Mouse (Mus musculus) cortical plate, adult 2 months (tissue): Measurements from ENCODE around the gene Sectm1b. TPM values are rescaled to one million over a fixed set of nuclear protein-coding genes. Genes with fewer than 3 reads are reported as not detected.
"Not testable (repeated sequence)": the region's sequence is repeated elsewhere in the genome, so short reads cannot be mapped to it uniquely, and the experiment has no call there.

ENCODE experiments used
- H3K27ac ChIP-seq: fragments of 200-500 bp; 2 replicates; pipeline ENCODE4 v1.5.1; 2012; ENCODE audit warnings: low read length, control low read depth, inconsistent platforms; ENCODE audit not compliant: insufficient read depth
- H3K4me1 ChIP-seq: fragments of 200-500 bp; 2 replicates; pipeline ENCODE4 v1.6.1; 2011; ENCODE audit warnings: low read length; ENCODE audit not compliant: control insufficient read depth, insufficient read depth
- H3K4me3 ChIP-seq: fragments of 200-500 bp; 2 replicates; pipeline ENCODE4 v1.5.1; 2011; ENCODE audit warnings: mild to moderate bottlenecking, low read length, control low read depth; ENCODE audit not compliant: insufficient read depth
- CTCF ChIP-seq: fragments of 200-500 bp; IDR thresholded peaks from 2 replicates; pipeline ENCODE4 v1.5.1; 2011; ENCODE audit warnings: mild to moderate bottlenecking, control low read depth, low read length; ENCODE audit not compliant: insufficient read depth; ENCODE audit errors: extremely low read depth
- POLR2A ChIP-seq: fragments of 200-500 bp; IDR thresholded peaks from 2 replicates; pipeline ENCODE4 v1.6.1; 2011; ENCODE audit warnings: mild to moderate bottlenecking, low read length, control low read depth; ENCODE audit not compliant: insufficient read depth; ENCODE audit errors: extremely low read depth
- polyA plus RNA-seq: library from polyadenylated mRNA; depleted of rRNA; stranded (reverse); fragments of >200 nt; gene quantifications from 2 replicates; pipeline ENCODE4 v1.2.3, GENCODE M21; 2012

Gene Sectm1b
- polyA plus RNA-seq, 1 experiment, result not detected

GRCm38 (mm10) chr11:121080330-121080729, 17.0 kb upstream of the Sectm1b start:
- Histone ChIP-seq H3K27ac (no peak overlapping the region), H3K4me1 (no peaks in the 10 kb centered on the region; the same call in 1 of the 2 replicates), H3K4me3 (no peak overlapping the region)
- TF ChIP-seq POLR2A, result no peak
- TF ChIP-seq CTCF, result no peak

- no peak overlapping the region for H3K4me3 ChIP-seq
These were observed 12.3 kb upstream of the Sectm1b start for GRCm38 (mm10) chr11:121075655-121076054.

GRCm38 (mm10) chr11:121069662-121070061, 6.3 kb upstream of the Sectm1b start:
- H3K27ac ChIP-seq, H3K4me3 ChIP-seq: not testable (repeated sequence)

More at GRCm38 (mm10) chr11:121075655-121076054, 12.3 kb upstream of the Sectm1b start:
- H3K4me1 ChIP-seq, result no peaks in the 10 kb centered on the region
- H3K27ac ChIP-seq, result no peak overlapping the region
- no peak for TF ChIP-seq POLR2A
- TF ChIP-seq CTCF, result no peak

GRCm38 (mm10) chr11:121067895-121068294, 4.5 kb upstream of the Sectm1b start:
- Histone ChIP-seq H3K4me1 (no peaks in the 10 kb centered on the region), H3K4me3 (no peak overlapping the region), H3K27ac (no peak overlapping the region)
- no peak for TF ChIP-seq CTCF
- TF ChIP-seq POLR2A, result no peak

More at GRCm38 (mm10) chr11:121069662-121070061, 6.3 kb upstream of the Sectm1b start:
- not testable (repeated sequence) for H3K4me1 ChIP-seq

GRCm38 (mm10) chr11:121064197-121064596, 828 bp upstream of the Sectm1b start:
- Histone ChIP-seq H3K4me3 (no peak overlapping the region), H3K27ac (no peak overlapping the region)
- TF ChIP-seq CTCF (no peak), POLR2A (no peak)

GRCm38 (mm10) chr11:121061615-121062014, 1.8 kb downstream of the Sectm1b start:
- no peak overlapping the region for H3K27ac ChIP-seq

More at GRCm38 (mm10) chr11:121064197-121064596, 828 bp upstream of the Sectm1b start:
- H3K4me1 ChIP-seq, result no peaks in the 10 kb centered on the region

GRCm38 (mm10) chr11:121060401-121061067, 2.8 kb downstream of the Sectm1b start:
- H3K27ac ChIP-seq, H3K4me1 ChIP-seq, H3K4me3 ChIP-seq: not testable (repeated sequence)

More at GRCm38 (mm10) chr11:121061615-121062014, 1.8 kb downstream of the Sectm1b start:
- no peak for TF ChIP-seq CTCF
- no peak for TF ChIP-seq POLR2A
- Histone ChIP-seq H3K4me1 (no peaks in the 10 kb centered on the region), H3K4me3 (no peak overlapping the region)

- H3K27ac ChIP-seq, result no peak overlapping the region
- no peaks in the 10 kb centered on the region for H3K4me1 ChIP-seq
- H3K4me3 ChIP-seq, result no peak overlapping the region
- TF ChIP-seq POLR2A, result no peak
- no peak for TF ChIP-seq CTCF
These were observed 3.9 kb downstream of the Sectm1b start for GRCm38 (mm10) chr11:121059471-121059870.

- H3K4me1 ChIP-seq, result no peaks in the 10 kb centered on the region
- TF ChIP-seq CTCF (no peak), POLR2A (no peak)
- no peak overlapping the region for H3K27ac ChIP-seq
- H3K4me3 ChIP-seq, result no peak overlapping the region
These were observed 4.4 kb downstream of the Sectm1b start for GRCm38 (mm10) chr11:121058956-121059355.

GRCm38 (mm10) chr11:121058122-121058521, 5.2 kb downstream of the Sectm1b start:
- Histone ChIP-seq H3K27ac (no peak overlapping the region), H3K4me3 (no peak overlapping the region), H3K4me1 (no peaks in the 10 kb centered on the region)
- TF ChIP-seq POLR2A (no peak), CTCF (no peak)
